Mouse (Mus musculus) hindbrain, embryonic 13.5 days (tissue): ENCODE data around the gene Sdk1. TPM values are rescaled to one million over a fixed set of nuclear protein-coding genes. Genes with fewer than 3 reads are reported as not detected.
"Not testable (repeated sequence)": the region's sequence is repeated elsewhere in the genome, so short reads cannot be mapped to it uniquely, and the experiment has no call there.

Experiments
- ATAC-seq: fragments of 200-750 bp; cut with Nextera tagmentation; 2 replicates; pipeline ENCODE4 v1.8.0; 2017; ENCODE audit warnings: moderate TSS enrichment; ENCODE audit not compliant: low FRiP score
- H3K27ac ChIP-seq: fragments of 300-500 bp; sonication (generic); 2 replicates; pipeline ENCODE4 v1.5.1; 2015; ENCODE audit warnings: inconsistent platforms, mild to moderate bottlenecking, moderate library complexity
- H3K27me3 ChIP-seq: fragments of 300-500 bp; sonication (generic); 2 replicates; pipeline ENCODE4 v1.6.1; 2015; ENCODE audit warnings: mild to moderate bottlenecking, inconsistent platforms
- H3K36me3 ChIP-seq: fragments of 300-500 bp; sonication (generic); 2 replicates; pipeline ENCODE4 v1.6.1; 2015; ENCODE audit warnings: mild to moderate bottlenecking, inconsistent platforms
- H3K4me1 ChIP-seq: fragments of 300-500 bp; sonication (generic); replicated peaks from 2 replicates; pipeline ENCODE4 v1.6.1; 2015; ENCODE audit warnings: inconsistent platforms
- H3K4me2 ChIP-seq: fragments of 300-500 bp; sonication (generic); 2 replicates; pipeline ENCODE4 v1.6.1; 2015; ENCODE audit warnings: inconsistent platforms, mild to moderate bottlenecking, moderate library complexity
- H3K4me3 ChIP-seq: fragments of 300-500 bp; sonication (generic); 2 replicates; pipeline ENCODE4 v1.5.1; 2015; ENCODE audit warnings: mild to moderate bottlenecking, inconsistent platforms
- H3K9ac ChIP-seq: fragments of 300-500 bp; sonication (generic); 2 replicates; pipeline ENCODE4 v1.6.1; 2015; ENCODE audit warnings: mild to moderate bottlenecking, inconsistent platforms
- H3K9me3 ChIP-seq: fragments of 300-500 bp; sonication (generic); 2 replicates; pipeline ENCODE4 v1.6.1; 2016; ENCODE audit warnings: inconsistent platforms
- WGBS: fragments of 180-500 bp; shearing (Covaris S2); methylation state at CpG from one replicate; pipeline ENCODE4 v1.1.7; 2015; 5-methylcytosine and 5-hydroxymethylcytosine counted together
- polyA plus RNA-seq: library from polyadenylated mRNA; unstranded; fragments of >200 nt; fragmentation: Nextera tagmentation; extraction: Ambion mirVana; gene quantifications from 2 replicates; pipeline ENCODE4 v1.2.1, GENCODE M21; 2015

Sdk1 gene
- polyA plus RNA-seq, 1 experiment from 2014 or later = 1.8 TPM

- Histone ChIP-seq H3K27ac (no peak overlapping the region), H3K4me3 (no peak overlapping the region), H3K27me3 (no peaks in the 10 kb centered on the region), H3K36me3 (no peaks in the 10 kb centered on the region), H3K4me1 (peaks cover 19% of the 10 kb centered on the region), H3K9me3 (no peaks in the 10 kb centered on the region), H3K4me2 (no peak overlapping the region), H3K9ac (no peak overlapping the region)
- 62% methylated on average over 10 of the region's 10 CpGs for WGBS
- no peak for ATAC-seq
These were observed 371.4 kb downstream of the Sdk1 start for GRCm38 (mm10) chr5:141612721-141613120.

GRCm38 (mm10) chr5:141615763-141616162 is 374.5 kb downstream of the Sdk1 start:
- no peaks in the 10 kb centered on the region for H3K9me3 ChIP-seq
- peaks cover 23% of the 10 kb centered on the region for H3K4me1 ChIP-seq
- ATAC-seq = no peak
- no peak overlapping the region for H3K4me2 ChIP-seq
- H3K27ac ChIP-seq = no peak overlapping the region
- H3K36me3 ChIP-seq = no peaks in the 10 kb centered on the region
- no peak overlapping the region for H3K4me3 ChIP-seq
- no peak overlapping the region for H3K9ac ChIP-seq
- no peaks in the 10 kb centered on the region for H3K27me3 ChIP-seq
- 68% methylated on average over 7 of the region's 7 CpGs for WGBS

DNA sequence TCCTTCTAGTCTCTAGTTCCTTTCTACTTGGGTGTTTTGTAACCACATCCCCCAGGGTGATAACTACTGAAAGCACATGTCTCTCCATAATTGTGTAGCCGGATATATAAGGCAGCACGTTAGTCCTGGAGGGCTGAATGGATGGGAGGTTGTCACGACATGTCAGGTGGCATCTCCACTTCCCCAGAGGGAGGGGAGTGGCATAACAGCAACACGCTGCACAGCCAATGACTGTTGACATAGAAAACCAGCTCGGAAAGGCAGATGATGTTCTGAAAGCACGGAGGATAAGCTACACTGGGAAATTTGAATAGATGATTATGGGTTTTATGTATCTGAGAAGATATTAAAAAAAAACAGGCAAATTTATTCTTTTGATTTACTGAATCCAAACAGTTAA is 376.4 kb downstream of the Sdk1 start:
- no peak overlapping the region for H3K4me2 ChIP-seq
- H3K9me3 ChIP-seq = no peaks in the 10 kb centered on the region
- no peak for ATAC-seq
- no peak overlapping the region for H3K4me3 ChIP-seq
- H3K27ac ChIP-seq = no peak overlapping the region
- 50% methylated on average over 6 of the region's 6 CpGs for WGBS
- H3K27me3 ChIP-seq = no peaks in the 10 kb centered on the region
- H3K9ac ChIP-seq = no peak overlapping the region
- peaks cover 20% of the 10 kb centered on the region for H3K4me1 ChIP-seq
- H3K36me3 ChIP-seq = no peaks in the 10 kb centered on the region

- no peak overlapping the region for H3K4me3 ChIP-seq
- H3K9me3 ChIP-seq = no peaks in the 10 kb centered on the region
- H3K4me2 ChIP-seq = no peak overlapping the region
- H3K36me3 ChIP-seq = no peaks in the 10 kb centered on the region
- 84% methylated on average over 4 of the region's 4 CpGs for WGBS
- no peak overlapping the region for H3K9ac ChIP-seq
- H3K27me3 ChIP-seq = no peaks in the 10 kb centered on the region
- no peak for ATAC-seq
- no peaks in the 10 kb centered on the region for H3K4me1 ChIP-seq
- H3K27ac ChIP-seq = no peak overlapping the region
These were observed 384.1 kb downstream of the Sdk1 start for GRCm38 (mm10) chr5:141625401-141625800.

DNA sequence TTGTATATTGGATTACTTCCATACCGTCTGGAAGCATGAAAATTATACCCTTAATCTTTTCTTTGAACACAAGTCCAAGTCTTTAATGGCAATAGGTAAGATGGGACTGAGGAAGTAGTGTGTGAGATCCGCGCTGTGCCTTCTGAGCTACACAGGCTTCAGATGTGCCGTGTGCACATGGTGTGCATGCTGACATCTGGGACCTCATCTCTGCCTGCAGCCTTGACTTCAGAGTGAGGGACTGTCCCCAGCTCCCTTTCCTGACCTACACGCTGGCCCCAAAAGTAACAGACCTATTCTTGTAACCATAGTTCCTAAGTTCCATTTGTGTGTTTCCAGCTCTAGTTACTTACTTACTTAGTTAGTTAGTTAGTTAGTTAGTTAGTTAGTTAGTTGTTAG is 390.4 kb downstream of the Sdk1 start:
- Histone ChIP-seq H3K36me3 (no peaks in the 10 kb centered on the region), H3K9ac (no peak overlapping the region), H3K4me3 (no peak overlapping the region), H3K27ac (no peak overlapping the region), H3K4me1 (no peaks in the 10 kb centered on the region), H3K4me2 (no peak overlapping the region), H3K27me3 (no peaks in the 10 kb centered on the region), H3K9me3 (no peaks in the 10 kb centered on the region)
- ATAC-seq = no peak
- 90% methylated on average over 5 of the region's 5 CpGs for WGBS

GRCm38 (mm10) chr5:141633271-141633670 is 392.0 kb downstream of the Sdk1 start:
- Histone ChIP-seq H3K27me3 (no peaks in the 10 kb centered on the region), H3K9ac (no peak overlapping the region), H3K4me3 (no peak overlapping the region), H3K4me1 (no peaks in the 10 kb centered on the region), H3K27ac (no peak overlapping the region), H3K9me3 (no peaks in the 10 kb centered on the region), H3K36me3 (no peaks in the 10 kb centered on the region), H3K4me2 (no peak overlapping the region)
- WGBS = 73% methylated on average over 4 of the region's 4 CpGs
- no peak for ATAC-seq

- Histone ChIP-seq H3K4me1 (no peaks in the 10 kb centered on the region), H3K27ac (no peak overlapping the region), H3K9ac (no peak overlapping the region), H3K9me3 (no peaks in the 10 kb centered on the region), H3K4me2 (no peak overlapping the region), H3K27me3 (no peaks in the 10 kb centered on the region), H3K4me3 (no peak overlapping the region), H3K36me3 (no peaks in the 10 kb centered on the region)
- ATAC-seq = no peak
- 93% methylated on average over 11 of the region's 11 CpGs for WGBS
These were observed 395.1 kb downstream of the Sdk1 start for GRCm38 (mm10) chr5:141636406-141636805.

GRCm38 (mm10) chr5:141637054-141637453 is 395.8 kb downstream of the Sdk1 start:
- H3K27ac ChIP-seq = not testable (repeated sequence)

GRCm38 (mm10) chr5:141645671-141646070 is 404.4 kb downstream of the Sdk1 start:
- Histone ChIP-seq H3K9ac (no peak overlapping the region), H3K9me3 (no peaks in the 10 kb centered on the region), H3K27ac (no peak overlapping the region), H3K36me3 (no peaks in the 10 kb centered on the region), H3K4me2 (no peak overlapping the region), H3K27me3 (no peaks in the 10 kb centered on the region), H3K4me1 (no peaks in the 10 kb centered on the region), H3K4me3 (no peak overlapping the region)
- 75% methylated on average over 5 of the region's 5 CpGs for WGBS
- ATAC-seq = no peak

More at GRCm38 (mm10) chr5:141637054-141637453, 395.8 kb downstream of the Sdk1 start:
- H3K9ac ChIP-seq, H3K36me3 ChIP-seq, H3K4me3 ChIP-seq, ATAC-seq, H3K27me3 ChIP-seq, H3K9me3 ChIP-seq, H3K4me2 ChIP-seq, H3K4me1 ChIP-seq: not testable (repeated sequence)
- WGBS = 71% methylated on average over 3 of the region's 3 CpGs

DNA sequence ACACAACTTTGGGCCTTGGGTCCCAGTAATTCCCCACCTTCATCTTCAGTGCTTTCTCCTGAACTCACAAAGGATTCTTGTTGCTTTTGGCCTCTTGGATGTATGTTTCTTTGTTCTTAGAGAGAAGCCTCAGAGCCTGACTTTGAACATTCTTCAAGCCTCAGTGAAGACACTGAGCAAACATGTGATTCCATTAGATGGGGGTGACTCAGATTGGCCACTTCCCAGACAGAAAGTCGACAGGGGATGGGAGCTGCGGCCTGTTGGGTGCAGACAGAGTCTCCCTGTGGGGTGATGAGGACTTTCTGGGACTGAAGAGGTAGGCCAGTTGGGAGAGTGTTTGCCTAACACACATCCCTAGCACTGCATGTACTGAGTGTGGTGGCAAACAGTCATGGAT is 405.3 kb downstream of the Sdk1 start:
- 66% methylated on average over 2 of the region's 2 CpGs for WGBS
- Histone ChIP-seq H3K36me3 (no peaks in the 10 kb centered on the region), H3K4me2 (no peak overlapping the region), H3K4me1 (no peaks in the 10 kb centered on the region), H3K27me3 (no peaks in the 10 kb centered on the region), H3K9ac (no peak overlapping the region), H3K4me3 (no peak overlapping the region), H3K9me3 (no peaks in the 10 kb centered on the region), H3K27ac (no peak overlapping the region)
- no peak for ATAC-seq

DNA sequence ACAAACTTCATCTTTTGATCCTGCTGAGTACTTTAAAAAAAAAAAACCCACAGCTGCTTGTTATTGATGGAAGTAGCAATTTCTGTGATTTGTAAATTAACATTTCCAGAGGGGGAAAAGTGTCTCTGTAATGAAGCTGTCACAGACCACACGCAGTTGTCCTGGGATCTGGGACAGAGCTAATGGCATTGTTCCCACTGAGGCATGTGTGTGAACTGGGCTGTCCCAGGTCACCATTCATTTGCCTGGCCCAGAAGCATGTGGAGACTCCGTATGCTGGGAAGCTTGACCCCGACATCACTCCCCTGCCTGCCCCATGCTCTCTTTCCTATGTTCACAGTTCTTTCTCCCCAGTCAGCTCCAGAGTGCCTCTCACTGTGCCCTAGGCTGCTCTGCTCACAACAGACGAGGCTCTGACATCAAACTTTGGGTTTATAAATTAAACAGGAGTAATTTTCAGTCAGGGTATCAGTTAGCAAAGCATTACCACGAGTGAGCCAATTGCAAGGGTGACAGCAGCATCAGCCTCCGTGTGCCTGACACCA is 408.6 kb downstream of the Sdk1 start:
- no peak overlapping the region for H3K9ac ChIP-seq

GRCm38 (mm10) chr5:141651690-141652377 is 410.5 kb downstream of the Sdk1 start:
- Histone ChIP-seq H3K4me2 (no peak overlapping the region), H3K36me3 (no peaks in the 10 kb centered on the region), H3K27ac (no peak overlapping the region), H3K4me1 (no peaks in the 10 kb centered on the region), H3K27me3 (no peaks in the 10 kb centered on the region), H3K9ac (no peak overlapping the region), H3K9me3 (no peaks in the 10 kb centered on the region), H3K4me3 (no peak overlapping the region)
- WGBS = 85% methylated on average over 4 of the region's 4 CpGs
- ATAC-seq = no peak

More for the DNA sequence above, 408.6 kb downstream of the Sdk1 start:
- no peaks in the 10 kb centered on the region for H3K9me3 ChIP-seq
- H3K27ac ChIP-seq = no peak overlapping the region
- no peaks in the 10 kb centered on the region for H3K36me3 ChIP-seq
- H3K4me1 ChIP-seq = no peaks in the 10 kb centered on the region
- WGBS = 46% methylated on average over 6 of the region's 6 CpGs
- H3K4me2 ChIP-seq = no peak overlapping the region
- H3K27me3 ChIP-seq = no peaks in the 10 kb centered on the region
- no peak overlapping the region for H3K4me3 ChIP-seq
- no peak for ATAC-seq

DNA sequence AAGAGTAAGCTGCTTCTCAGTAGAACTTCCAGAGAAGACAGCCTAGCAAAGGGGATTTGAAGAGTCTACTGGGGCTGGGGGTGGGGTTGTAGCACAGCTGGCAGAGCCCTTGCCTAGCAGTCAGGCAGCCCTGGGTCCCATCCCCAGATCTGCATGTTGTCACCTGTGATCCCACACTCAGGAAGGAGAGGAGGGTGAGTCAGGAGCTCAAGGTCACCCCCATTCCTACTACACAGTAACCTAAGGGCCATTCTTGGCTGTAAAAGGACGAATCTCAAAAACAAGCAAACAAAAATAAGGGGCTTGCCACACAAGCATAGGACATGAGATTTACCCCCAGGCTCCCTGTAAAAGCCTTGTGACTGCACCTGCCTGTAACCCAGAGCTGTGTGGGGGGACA is 435.1 kb downstream of the Sdk1 start:
- Histone ChIP-seq H3K4me2 (no peak overlapping the region), H3K27me3 (no peaks in the 10 kb centered on the region), H3K27ac (no peak overlapping the region), H3K9ac (no peak overlapping the region), H3K36me3 (no peaks in the 10 kb centered on the region), H3K9me3 (no peaks in the 10 kb centered on the region), H3K4me3 (no peak overlapping the region), H3K4me1 (no peaks in the 10 kb centered on the region)
- WGBS = 91% methylated on average over 1 of the region's 1 CpGs
- ATAC-seq = no peak
